Mouse (Mus musculus) thymus, adult 2 months (tissue): ENCODE measurements around the gene Dnah17.

Source experiments
- CTCF ChIP-seq: fragments of 200-500 bp; IDR thresholded peaks from 2 replicates; pipeline ENCODE4 v1.5.1; 2012; ENCODE audit warnings: mild to moderate bottlenecking, control low read depth, low read length, moderate library complexity, borderline replicate concordance; ENCODE audit not compliant: control insufficient read depth, poor library complexity, insufficient read depth; ENCODE audit errors: extremely low read depth
- POLR2A ChIP-seq: fragments of 200-500 bp; IDR thresholded peaks from 2 replicates; pipeline ENCODE4 v1.6.1; 2012; ENCODE audit warnings: mild to moderate bottlenecking, low read length, control low read depth, moderate library complexity; ENCODE audit not compliant: control insufficient read depth, poor library complexity, insufficient read depth; ENCODE audit errors: extremely low read depth

- no peak for TF ChIP-seq POLR2A
- TF ChIP-seq CTCF: no peak
Observed at GRCm38 (mm10) chr11:117983770-117984169, 146.7 kb downstream of the Dnah17 start.
